Mouse (Mus musculus): Measurements from ENCODE around the gene Tcp11. TPM values are rescaled to one million over a fixed set of nuclear protein-coding genes. Genes with fewer than 3 reads are reported as not detected.

The Tcp11 gene
- 0.94 and 1.6 TPM in 2 replicates for polyA plus RNA-seq (2014; fragmentation: Nextera tagmentation; extraction: Ambion mirVana)

- WGBS, result 1% methylated on average over 53 of the region's 57 CpGs
- Histone ChIP-seq H3K4me1 (replicated peaks; ENCODE audit: control insufficient read depth, insufficient read depth, low read length) (peaks cover 3% of the 10 kb centered on the region; the same call in 1 of the 2 replicates), H3K9ac (peak within 1 kb of the TSS; percentile 57), H3K4me2 (replicated peaks) (peak within 1 kb of the TSS; percentile 96), H3K4me3 (replicated peaks; ENCODE audit: low read length) (peak within 1 kb of the TSS; percentile 55), H3K36me3 (replicated peaks; ENCODE audit: control insufficient read depth, insufficient read depth) (no peaks in the 10 kb centered on the region), H3K27me3 (ENCODE audit: control insufficient read depth, insufficient read depth, low read length) (no peaks in the 10 kb centered on the region), H3K27ac (no peak within 1 kb of the TSS), H3K9me3 (ENCODE audit: control insufficient read depth, low read length) (no peaks in the 10 kb centered on the region)
- peak; percentile 88 for ATAC-seq (ENCODE audit: low FRiP score)
- DNase-seq (ENCODE audit: low spot score), result peak; percentile 72
Observed at GRCm38 (mm10) chr17:28080045-28080816, at the start of gene Tcp11. Gene Tcp11, minus strand, starts transcription at chr17:28080639.

GRCm38 (mm10) chr17:28129796-28130195 is 49.4 kb upstream of the Tcp11 start:
- no peak overlapping the region for H3K27ac ChIP-seq
- no peak for ATAC-seq (ENCODE audit: low FRiP score)
- 96% methylated on average over 5 of the region's 5 CpGs for WGBS
- no peaks in the 10 kb centered on the region for H3K36me3 ChIP-seq (replicated peaks; ENCODE audit: control insufficient read depth, insufficient read depth)
- no peak overlapping the region for H3K4me2 ChIP-seq (replicated peaks)
- no peak overlapping the region for H3K4me3 ChIP-seq (replicated peaks; ENCODE audit: low read length)
- no peaks in the 10 kb centered on the region for H3K9me3 ChIP-seq (ENCODE audit: control insufficient read depth, low read length)
- H3K4me1 ChIP-seq (replicated peaks; ENCODE audit: control insufficient read depth, insufficient read depth, low read length), result no peaks in the 10 kb centered on the region
- no peak for DNase-seq (ENCODE audit: low spot score)
- no peak overlapping the region for H3K9ac ChIP-seq
- no peaks in the 10 kb centered on the region for H3K27me3 ChIP-seq (ENCODE audit: control insufficient read depth, insufficient read depth, low read length)

- 0 out of 2 replicates have a peak, but pooled peaks cover 3% of the 10 kb centered on the region for H3K4me1 ChIP-seq (replicated peaks; ENCODE audit: control insufficient read depth, insufficient read depth, low read length)
- H3K36me3 ChIP-seq (replicated peaks; ENCODE audit: control insufficient read depth, insufficient read depth), result no peaks in the 10 kb centered on the region
- no peak overlapping the region for H3K27ac ChIP-seq
- ATAC-seq (ENCODE audit: low FRiP score) (no peak), DNase-seq (ENCODE audit: low spot score) (no peak)
- no peaks in the 10 kb centered on the region for H3K9me3 ChIP-seq (ENCODE audit: control insufficient read depth, low read length)
- H3K27me3 ChIP-seq (ENCODE audit: control insufficient read depth, insufficient read depth, low read length), result no peaks in the 10 kb centered on the region
- H3K4me3 ChIP-seq (replicated peaks; ENCODE audit: low read length), result no peak overlapping the region
- no peak overlapping the region for H3K4me2 ChIP-seq (replicated peaks)
- no peak overlapping the region for H3K9ac ChIP-seq
- 47% methylated on average over 8 of the region's 8 CpGs for WGBS
Observed at GRCm38 (mm10) chr17:28124368-28124767, 43.9 kb upstream of the Tcp11 start.

- DNase-seq (ENCODE audit: low spot score), result no peak
- Histone ChIP-seq H3K27me3 (ENCODE audit: control insufficient read depth, insufficient read depth, low read length) (no peaks in the 10 kb centered on the region), H3K4me3 (replicated peaks; ENCODE audit: low read length) (no peak overlapping the region), H3K4me1 (replicated peaks; ENCODE audit: control insufficient read depth, insufficient read depth, low read length) (0 out of 2 replicates have a peak, but pooled peaks cover 3% of the 10 kb centered on the region), H3K27ac (no peak overlapping the region), H3K9ac (0 out of 2 replicates have a peak overlapping the region, but pooled peaks have one; percentile 25), H3K36me3 (replicated peaks; ENCODE audit: control insufficient read depth, insufficient read depth) (no peaks in the 10 kb centered on the region), H3K4me2 (replicated peaks) (no peak overlapping the region; the same call in 1 of the 2 replicates), H3K9me3 (ENCODE audit: control insufficient read depth, low read length) (no peaks in the 10 kb centered on the region)
- WGBS, result 10% methylated on average over 7 of the region's 7 CpGs
- peak; percentile 14; the same call in 1 of the 2 replicates for ATAC-seq (ENCODE audit: low FRiP score)
Observed at GRCm38 (mm10) chr17:28123627-28124026, 43.2 kb upstream of the Tcp11 start.

GRCm38 (mm10) chr17:28122949-28123348 is 42.5 kb upstream of the Tcp11 start:
- H3K9ac ChIP-seq, result 0 out of 2 replicates have a peak overlapping the region, but pooled peaks have one; percentile 25
- 26% methylated on average over 13 of the region's 13 CpGs for WGBS
- H3K27me3 ChIP-seq (ENCODE audit: control insufficient read depth, insufficient read depth, low read length), result no peaks in the 10 kb centered on the region
- ATAC-seq (ENCODE audit: low FRiP score), result no peak
- no peaks in the 10 kb centered on the region for H3K36me3 ChIP-seq (replicated peaks; ENCODE audit: control insufficient read depth, insufficient read depth)
- H3K4me2 ChIP-seq (replicated peaks), result no peak overlapping the region
- no peak overlapping the region for H3K27ac ChIP-seq
- no peaks in the 10 kb centered on the region for H3K9me3 ChIP-seq (ENCODE audit: control insufficient read depth, low read length)
- no peak for DNase-seq (ENCODE audit: low spot score)
- H3K4me1 ChIP-seq (replicated peaks; ENCODE audit: control insufficient read depth, insufficient read depth, low read length), result 0 out of 2 replicates have a peak, but pooled peaks cover 3% of the 10 kb centered on the region
- no peak overlapping the region for H3K4me3 ChIP-seq (replicated peaks; ENCODE audit: low read length)

- Histone ChIP-seq H3K4me1 (replicated peaks; ENCODE audit: control insufficient read depth, insufficient read depth, low read length) (0 out of 2 replicates have a peak, but pooled peaks cover 3% of the 10 kb centered on the region), H3K36me3 (replicated peaks; ENCODE audit: control insufficient read depth, insufficient read depth) (no peaks in the 10 kb centered on the region), H3K4me3 (replicated peaks; ENCODE audit: low read length) (no peak overlapping the region), H3K27me3 (ENCODE audit: control insufficient read depth, insufficient read depth, low read length) (no peaks in the 10 kb centered on the region), H3K9ac (no peak overlapping the region), H3K4me2 (replicated peaks) (no peak overlapping the region), H3K9me3 (ENCODE audit: control insufficient read depth, low read length) (no peaks in the 10 kb centered on the region), H3K27ac (no peak overlapping the region)
- ATAC-seq (ENCODE audit: low FRiP score) (no peak), DNase-seq (ENCODE audit: low spot score) (no peak)
- 90% methylated on average over 5 of the region's 5 CpGs for WGBS
Observed at GRCm38 (mm10) chr17:28120460-28120859, 40.0 kb upstream of the Tcp11 start.

GRCm38 (mm10) chr17:28117451-28118209 is 37.2 kb upstream of the Tcp11 start:
- ATAC-seq (ENCODE audit: low FRiP score) (no peak), DNase-seq (ENCODE audit: low spot score) (no peak)
- H3K4me1 ChIP-seq (replicated peaks; ENCODE audit: control insufficient read depth, insufficient read depth, low read length), result no peaks in the 10 kb centered on the region
- H3K9me3 ChIP-seq (ENCODE audit: control insufficient read depth, low read length), result no peaks in the 10 kb centered on the region
- H3K36me3 ChIP-seq (replicated peaks; ENCODE audit: control insufficient read depth, insufficient read depth), result no peaks in the 10 kb centered on the region
- no peak overlapping the region for H3K4me3 ChIP-seq (replicated peaks; ENCODE audit: low read length)
- no peak overlapping the region for H3K9ac ChIP-seq
- 52% methylated on average over 19 of the region's 19 CpGs for WGBS
- no peaks in the 10 kb centered on the region for H3K27me3 ChIP-seq (ENCODE audit: control insufficient read depth, insufficient read depth, low read length)
- H3K4me2 ChIP-seq (replicated peaks), result no peak overlapping the region
- no peak overlapping the region for H3K27ac ChIP-seq

- no peak overlapping the region for H3K4me2 ChIP-seq (replicated peaks)
- no peak overlapping the region for H3K4me3 ChIP-seq (replicated peaks; ENCODE audit: low read length)
- no peaks in the 10 kb centered on the region for H3K27me3 ChIP-seq (ENCODE audit: control insufficient read depth, insufficient read depth, low read length)
- H3K36me3 ChIP-seq (replicated peaks; ENCODE audit: control insufficient read depth, insufficient read depth), result no peaks in the 10 kb centered on the region
- H3K27ac ChIP-seq, result no peak overlapping the region
- no peaks in the 10 kb centered on the region for H3K4me1 ChIP-seq (replicated peaks; ENCODE audit: control insufficient read depth, insufficient read depth, low read length)
- ATAC-seq (ENCODE audit: low FRiP score), result no peak
- WGBS, result 28% methylated on average over 9 of the region's 9 CpGs
- DNase-seq (ENCODE audit: low spot score), result peak; percentile 44
- no peak overlapping the region for H3K9ac ChIP-seq
- H3K9me3 ChIP-seq (ENCODE audit: control insufficient read depth, low read length), result no peaks in the 10 kb centered on the region
Observed at GRCm38 (mm10) chr17:28116335-28116734, 35.9 kb upstream of the Tcp11 start.

- Histone ChIP-seq H3K27me3 (ENCODE audit: control insufficient read depth, insufficient read depth, low read length) (no peaks in the 10 kb centered on the region), H3K4me3 (replicated peaks; ENCODE audit: low read length) (no peak overlapping the region), H3K9ac (no peak overlapping the region), H3K27ac (no peak overlapping the region), H3K4me1 (replicated peaks; ENCODE audit: control insufficient read depth, insufficient read depth, low read length) (0 out of 2 replicates have a peak, but pooled peaks cover under 1% of the 10 kb centered on the region), H3K9me3 (ENCODE audit: control insufficient read depth, low read length) (no peaks in the 10 kb centered on the region), H3K4me2 (replicated peaks) (no peak overlapping the region), H3K36me3 (replicated peaks; ENCODE audit: control insufficient read depth, insufficient read depth) (no peaks in the 10 kb centered on the region)
- DNase-seq (ENCODE audit: low spot score) (no peak), ATAC-seq (ENCODE audit: low FRiP score) (no peak)
- WGBS, result 93% methylated on average over 8 of the region's 8 CpGs
Observed at GRCm38 (mm10) chr17:28112266-28112665, 31.8 kb upstream of the Tcp11 start.
